Mouse (Mus musculus): ENCODE data around the gene Nlrp1b. TPM values are rescaled to one million over a fixed set of nuclear protein-coding genes. Genes with fewer than 3 reads are reported as not detected.

Gene Nlrp1b
- 0.35 TPM for total RNA-seq (2023)

DNA sequence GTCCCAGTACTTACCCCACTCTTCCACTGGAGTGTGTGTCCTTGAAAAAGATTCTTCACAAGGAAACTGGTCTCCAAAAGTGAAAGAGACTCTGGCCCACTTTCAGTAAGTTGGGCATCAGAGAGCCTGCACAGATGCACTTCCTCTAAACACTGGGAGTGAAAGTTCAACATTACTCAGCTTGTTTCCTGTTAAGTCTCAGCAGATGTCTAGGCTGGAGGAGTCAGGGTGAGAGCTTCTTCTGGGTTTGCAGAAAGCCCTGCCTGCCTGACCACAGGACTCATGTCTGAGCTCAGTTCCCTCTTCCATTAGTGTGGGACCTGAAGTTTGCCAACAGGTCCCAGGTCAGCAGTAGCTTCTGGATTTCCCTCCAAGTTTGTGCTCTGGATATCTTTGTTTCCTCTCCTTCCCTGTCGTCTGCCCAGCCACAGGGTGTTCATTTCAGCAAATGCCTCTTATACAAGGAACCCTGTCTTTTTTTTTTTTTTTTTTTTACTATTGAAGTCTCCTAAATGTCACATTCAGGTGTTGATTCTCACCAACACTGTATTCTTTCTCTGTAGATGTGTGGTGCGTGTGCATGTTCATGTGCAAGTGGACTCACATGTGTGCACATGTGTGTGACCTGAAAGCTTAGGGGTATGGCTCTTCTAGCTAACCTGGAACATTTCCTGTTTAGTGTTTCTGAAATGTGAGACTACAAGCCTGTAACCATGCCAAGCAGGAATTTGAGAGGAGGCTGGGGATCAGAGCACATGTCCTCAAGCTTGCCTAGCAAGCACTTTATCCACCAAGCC is at the start of gene Nlrp1b:
Gene Nlrp1b, minus strand, starts transcription at position 50 of the 797 bp plus-strand sequence.

GRCm38 (mm10) chr11:71144661-71145060 is 85.9 kb downstream of the Nlrp1b start, which contains the start of gene Nlrp1a:
TSS of gene Nlrp1a (minus strand) at chr11:71144704.

Other genes starting within 250 kb of the Nlrp1b start
- gene C1qbp, start 247.7 kb downstream of the Nlrp1b start, total RNA-seq (2023) = 71.9 TPM
- 23.2 TPM for gene Dhx33, start 226.3 kb downstream of the Nlrp1b start, total RNA-seq (2023)
- 7.2 TPM for gene Mis12, start 211.1 kb downstream of the Nlrp1b start, total RNA-seq (2023)
- gene Derl2, start 210.9 kb downstream of the Nlrp1b start, total RNA-seq (2023) = 23.8 TPM
- 0.38 TPM for gene 6330403K07Rik, start 197.2 kb downstream of the Nlrp1b start, total RNA-seq (2023)
- gene Nlrp1a, start 86.0 kb downstream of the Nlrp1b start, total RNA-seq (2023) = 2.5 TPM

Data from CD4-positive naive resting alpha-beta T cell, adult 76 days (primary cell).